Mouse (Mus musculus): Measurements from ENCODE around the gene Zfpm1. TPM values are rescaled to one million over a fixed set of nuclear protein-coding genes. Genes with fewer than 3 reads are reported as not detected.

Zfpm1 gene
- polyA plus RNA-seq (2017; shearing (Covaris generic)) = 0.89 TPM

GRCm38 (mm10) chr8:122282035-122282358 lies at the start of gene Zfpm1:
TSS of gene Zfpm1 (plus strand) at chr8:122282141.

DNA sequence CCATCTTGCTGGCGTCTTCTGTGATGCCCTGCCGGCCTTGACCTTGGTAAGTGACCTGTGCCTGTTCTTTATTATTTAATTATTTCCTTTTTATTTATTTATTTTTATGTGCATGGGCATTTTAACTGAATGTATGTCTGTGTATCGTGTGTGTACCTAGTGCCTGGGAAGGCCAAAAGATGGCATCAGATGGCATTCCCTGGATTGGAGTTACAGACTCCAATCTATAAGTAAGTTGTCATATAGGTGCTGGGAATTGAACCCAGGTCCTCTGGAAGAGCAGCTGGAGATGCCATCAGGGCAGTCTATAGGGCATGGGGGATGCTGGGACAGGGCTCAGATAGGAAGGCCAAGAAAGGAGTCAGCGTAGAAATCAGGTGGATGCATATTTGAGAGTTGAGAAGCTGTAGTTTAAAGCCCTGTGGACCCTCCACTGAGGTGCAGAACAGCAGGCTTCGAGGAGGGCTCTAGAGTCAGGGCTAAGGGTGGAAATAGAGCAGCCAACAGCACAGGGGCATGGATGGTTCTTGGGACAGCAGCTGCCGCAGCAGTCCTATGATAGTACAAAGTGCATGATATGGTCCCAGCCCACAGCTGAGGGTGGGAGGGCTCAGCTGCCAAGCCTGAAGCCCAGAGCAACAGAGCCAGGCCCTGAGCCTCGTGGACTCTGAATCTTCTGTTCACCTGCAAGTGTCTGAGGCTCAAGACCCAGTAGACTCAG lies 78.9 kb downstream of the Zfpm1 start, which contains the start of gene Trhr2:
TSS of gene Trhr2 (minus strand) at position 51 of the 721 bp plus-strand sequence.

DNA sequence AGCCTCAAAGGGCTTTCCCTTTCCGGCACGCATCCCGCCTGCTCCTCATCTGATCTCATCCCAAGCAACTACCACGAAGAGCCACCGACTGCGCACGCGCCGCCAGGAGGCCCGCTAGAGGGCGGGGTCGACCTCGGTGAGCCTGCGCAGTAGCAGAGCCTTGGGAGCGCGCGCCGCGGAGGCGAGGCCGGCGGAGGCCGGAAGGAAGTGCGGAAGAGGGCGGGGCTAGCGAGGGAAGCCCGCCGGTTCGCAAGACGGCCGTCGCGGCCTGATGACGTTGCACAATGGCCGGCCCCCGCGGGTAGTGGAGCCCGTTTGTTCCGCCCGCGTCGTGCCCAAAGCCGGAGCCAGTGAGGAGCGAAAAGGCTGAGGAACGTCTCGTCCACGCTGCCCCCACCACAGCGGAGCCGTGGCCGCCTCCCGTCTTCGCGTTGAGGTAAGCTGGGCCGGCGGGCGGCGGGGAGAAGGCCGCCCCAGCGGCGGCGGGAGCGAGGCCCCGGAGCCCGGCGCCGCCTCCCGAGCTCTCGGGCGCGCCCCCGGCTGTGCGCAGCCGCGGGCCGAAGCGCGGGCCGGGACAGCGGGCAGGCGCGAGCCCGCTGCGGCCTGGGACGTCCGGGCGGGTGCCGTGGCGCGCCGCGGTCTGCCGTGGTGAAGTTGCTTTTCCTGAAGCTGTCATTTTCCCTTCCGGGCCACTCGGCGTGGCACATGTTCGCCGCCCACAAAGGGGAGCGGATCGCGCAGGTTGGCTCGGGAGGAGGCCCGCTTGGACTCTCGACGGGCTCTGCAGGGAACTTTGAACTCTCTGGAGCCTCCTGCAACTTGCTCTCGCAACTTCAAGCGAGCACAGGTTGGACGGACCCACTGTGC lies 94.7 kb downstream of the Zfpm1 start, which contains the start of gene Zc3h18:
TSS of gene Zc3h18 (plus strand) at position 245 of the 867 bp plus-strand sequence.

Other genes with a start within 250 kb of the Zfpm1 start
- not detected for gene Trhr2, start 78.6 kb downstream of the Zfpm1 start, polyA plus RNA-seq (2017; shearing (Covaris generic))
- 57.6 TPM for gene Zc3h18, start 94.5 kb downstream of the Zfpm1 start, polyA plus RNA-seq (2017; shearing (Covaris generic))
- gene Il17c, start 139.9 kb downstream of the Zfpm1 start, polyA plus RNA-seq (2017; shearing (Covaris generic)) = 0.66 TPM
- 1,075 TPM for gene Cyba, start 150.8 kb downstream of the Zfpm1 start, polyA plus RNA-seq (2017; shearing (Covaris generic))
- gene Mvd, start 161.3 kb downstream of the Zfpm1 start, polyA plus RNA-seq (2017; shearing (Covaris generic)) = 33.1 TPM
- gene Snai3, start 178.6 kb downstream of the Zfpm1 start, polyA plus RNA-seq (2017; shearing (Covaris generic)) = 4.1 TPM
- 32.2 TPM for gene Rnf166, start 193.9 kb downstream of the Zfpm1 start, polyA plus RNA-seq (2017; shearing (Covaris generic))
- gene Ctu2, start 194.0 kb downstream of the Zfpm1 start, polyA plus RNA-seq (2017; shearing (Covaris generic)) = 80.9 TPM

Data from activated CD4-positive, CD25-positive, alpha-beta regulatory T cell, adult 9 weeks (primary cell).